Mouse (Mus musculus) ES-Bruce4 (cell line): Measurements from ENCODE around the gene Gm44805. TPM values are rescaled to one million over a fixed set of nuclear protein-coding genes. Genes with fewer than 3 reads are reported as not detected.

Source experiments
- H3K27ac ChIP-seq: 2 replicates; pipeline ENCODE4 v1.5.1; 2012; ENCODE audit warnings: low read length, inconsistent platforms; ENCODE audit not compliant: insufficient read depth
- H3K27me3 ChIP-seq: 2 replicates; pipeline ENCODE4 v1.6.1; 2012; ENCODE audit warnings: mild to moderate bottlenecking, low read length, inconsistent platforms; ENCODE audit not compliant: control insufficient read depth, poor library complexity, insufficient read depth, severe bottlenecking
- H3K36me3 ChIP-seq: 2 replicates; pipeline ENCODE4 v1.6.1; 2012; ENCODE audit warnings: inconsistent platforms, mild to moderate bottlenecking, low read length, moderate library complexity; ENCODE audit not compliant: control insufficient read depth, poor library complexity, insufficient read depth, severe bottlenecking
- H3K4me1 ChIP-seq: one replicate; pipeline ENCODE4 v1.8.1; 2011; ENCODE audit warnings: low read length; ENCODE audit not compliant: control insufficient read depth, insufficient read depth
- H3K4me3 ChIP-seq: 2 replicates; pipeline ENCODE4 v1.5.1; 2011; ENCODE audit warnings: low read depth, mild to moderate bottlenecking, low read length
- H3K9ac ChIP-seq: 2 replicates; pipeline ENCODE4 v1.6.1; 2012; ENCODE audit warnings: low read depth, mild to moderate bottlenecking, inconsistent platforms; ENCODE audit not compliant: poor library complexity, severe bottlenecking
- H3K9me3 ChIP-seq: replicated peaks from 2 replicates; pipeline ENCODE4 v1.6.1; 2012; ENCODE audit warnings: mild to moderate bottlenecking, low read length, inconsistent platforms; ENCODE audit not compliant: control insufficient read depth, poor library complexity, insufficient read depth, severe bottlenecking
- CTCF ChIP-seq: IDR thresholded peaks from one replicate; pipeline ENCODE4 v1.8.1; 2011; ENCODE audit warnings: low read depth, low read length
- EP300 ChIP-seq: IDR thresholded peaks from 2 replicates; pipeline ENCODE4 v1.6.1; 2011; ENCODE audit warnings: low read depth, low read length; ENCODE audit not compliant: insufficient read depth
- POLR2A ChIP-seq: IDR thresholded peaks from one replicate; pipeline ENCODE4 v1.8.1; 2011; ENCODE audit warnings: low read length; ENCODE audit not compliant: insufficient read depth
- polyA plus RNA-seq: library from polyadenylated mRNA; stranded (reverse); fragments of >200 nt; gene quantifications from 2 replicates; pipeline ENCODE4 v1.2.4, GENCODE M21; 2011; ENCODE audit warnings: low read depth; ENCODE audit not compliant: missing spikeins, insufficient read depth, insufficient read length

Gene Gm44805
- polyA plus RNA-seq, 1 experiment = not detected

GRCm38 (mm10) chr7:19632720-19633119 is 48.5 kb downstream of the Gm44805 start:
- Histone ChIP-seq H3K4me3 (no peak overlapping the region), H3K4me1 (no peaks in the 10 kb centered on the region), H3K36me3 (peaks cover 19% of the 10 kb centered on the region), H3K27me3 (no peaks in the 10 kb centered on the region), H3K9me3 (no peaks in the 10 kb centered on the region), H3K27ac (no peak overlapping the region), H3K9ac (no peak overlapping the region)
- TF ChIP-seq POLR2A = no peak
- no peak for TF ChIP-seq EP300
- TF ChIP-seq CTCF = no peak

DNA sequence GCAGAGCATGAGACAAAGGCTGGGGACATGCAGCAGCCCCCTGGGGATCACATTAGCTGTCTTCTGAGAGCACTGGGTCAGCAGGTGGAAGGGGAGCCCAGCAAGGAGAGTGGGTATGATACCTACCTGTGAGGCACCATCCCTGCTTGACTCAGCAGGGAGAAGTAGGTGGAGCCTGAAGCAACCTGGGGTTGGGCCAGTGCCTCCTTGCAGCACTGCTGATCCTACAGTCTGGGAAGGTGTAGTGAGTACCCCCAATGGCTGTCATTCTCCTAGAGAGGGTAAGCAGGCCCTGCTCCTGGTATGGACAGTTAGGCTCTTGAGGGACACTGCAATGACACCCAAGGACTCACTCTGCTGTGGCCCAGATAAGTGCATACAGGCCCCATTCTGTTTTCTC is 48.9 kb downstream of the Gm44805 start:
- H3K36me3 ChIP-seq = peaks cover 14% of the 10 kb centered on the region
- H3K27ac ChIP-seq = no peak overlapping the region
- H3K4me3 ChIP-seq = no peak overlapping the region
- no peaks in the 10 kb centered on the region for H3K4me1 ChIP-seq
- no peaks in the 10 kb centered on the region for H3K9me3 ChIP-seq
- TF ChIP-seq CTCF = no peak
- no peak for TF ChIP-seq EP300
- no peak for TF ChIP-seq POLR2A
- no peak overlapping the region for H3K9ac ChIP-seq
- no peaks in the 10 kb centered on the region for H3K27me3 ChIP-seq

DNA sequence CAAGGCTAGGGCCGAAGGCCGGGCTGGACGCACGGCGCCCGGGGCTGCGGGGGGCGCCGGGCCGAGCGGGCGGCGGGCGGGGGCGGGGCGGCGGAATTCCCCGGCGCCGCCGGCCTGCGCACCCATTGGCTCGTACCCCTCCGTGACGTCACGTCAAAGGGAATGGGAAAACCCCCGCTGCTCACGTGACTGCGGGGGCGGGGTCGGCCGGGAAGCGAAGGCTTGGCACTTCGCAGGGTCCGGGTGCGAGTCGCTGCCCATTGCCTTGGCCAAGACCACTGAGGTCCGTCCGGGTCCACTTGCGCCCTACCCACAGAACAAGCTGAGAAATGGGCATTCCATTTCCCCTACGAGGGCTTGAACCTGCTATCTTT is 51.9 kb downstream of the Gm44805 start, which contains the start of gene Relb:
Gene Relb (minus strand): TSS at position 78 of the 374 bp plus-strand sequence.
- TF ChIP-seq EP300 (0 out of 2 replicates have a peak, but pooled peaks have one; percentile 16), CTCF (no peak), POLR2A (peak; percentile 16)
- Histone ChIP-seq H3K9me3 (no peaks in the 10 kb centered on the region), H3K27me3 (no peaks in the 10 kb centered on the region), H3K36me3 (no peaks in the 10 kb centered on the region; the same call in none of the 2 replicates), H3K9ac (peak within 1 kb of the TSS; percentile 72), H3K27ac (0 out of 2 replicates have a peak within 1 kb of the TSS, but pooled peaks have one; percentile 17), H3K4me1 (no peaks in the 10 kb centered on the region), H3K4me3 (peak within 1 kb of the TSS; percentile 95)

GRCm38 (mm10) chr7:19628536-19629360 is 52.5 kb downstream of the Gm44805 start:
- TF ChIP-seq POLR2A = no peak
- 0 out of 2 replicates have a peak, but pooled peaks have one; percentile 3 for TF ChIP-seq EP300
- no peak for TF ChIP-seq CTCF
- H3K36me3 ChIP-seq = no peaks in the 10 kb centered on the region; the same call in none of the 2 replicates

GRCm38 (mm10) chr7:19628192-19628535 is 53.1 kb downstream of the Gm44805 start:
- H3K36me3 ChIP-seq = no peaks in the 10 kb centered on the region; the same call in 1 of the 2 replicates
- H3K27me3 ChIP-seq = no peaks in the 10 kb centered on the region
- H3K4me1 ChIP-seq = no peaks in the 10 kb centered on the region
- H3K27ac ChIP-seq = peak overlapping the region; percentile 1; the same call in 1 of the 2 replicates
- no peak for TF ChIP-seq CTCF
- peak overlapping the region; percentile 53 for H3K4me3 ChIP-seq
- 0 out of 2 replicates have a peak overlapping the region, but pooled peaks have one; percentile 8 for H3K9ac ChIP-seq
- H3K9me3 ChIP-seq = no peaks in the 10 kb centered on the region

More at GRCm38 (mm10) chr7:19628536-19629360, 52.5 kb downstream of the Gm44805 start:
- Histone ChIP-seq H3K9ac (peak overlapping the region; percentile 72), H3K27ac (0 out of 2 replicates have a peak overlapping the region, but pooled peaks have one; percentile 17), H3K4me3 (peak overlapping the region; percentile 95), H3K9me3 (no peaks in the 10 kb centered on the region), H3K4me1 (no peaks in the 10 kb centered on the region), H3K27me3 (no peaks in the 10 kb centered on the region)

DNA sequence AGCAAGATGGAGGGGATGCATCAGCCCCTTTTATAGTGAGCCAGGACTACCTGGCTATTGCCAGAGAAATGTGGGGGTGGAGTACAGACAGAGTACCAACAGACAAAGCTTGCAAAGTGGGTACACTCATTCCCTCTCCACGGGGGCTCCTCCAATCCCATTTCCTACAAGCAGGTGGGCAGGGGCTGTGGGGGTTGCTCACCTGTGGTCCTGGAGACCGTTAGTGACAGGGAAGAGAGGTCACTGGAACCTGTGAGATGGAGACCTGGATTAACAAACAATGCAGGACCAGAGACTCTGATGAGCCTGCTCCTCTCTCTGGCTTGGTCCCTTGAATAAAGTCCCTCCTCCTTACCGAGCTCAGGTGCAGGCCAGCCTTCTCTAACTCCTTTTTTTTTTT is 53.5 kb downstream of the Gm44805 start:
- H3K4me1 ChIP-seq = no peaks in the 10 kb centered on the region
- H3K27ac ChIP-seq = peak overlapping the region; percentile 1; the same call in 1 of the 2 replicates
- no peaks in the 10 kb centered on the region for H3K9me3 ChIP-seq
- peak overlapping the region; percentile 8; the same call in 1 of the 2 replicates for H3K9ac ChIP-seq
- no peaks in the 10 kb centered on the region for H3K36me3 ChIP-seq
- no peak for TF ChIP-seq CTCF
- no peak for TF ChIP-seq POLR2A
- TF ChIP-seq EP300 = no peak
- H3K27me3 ChIP-seq = no peaks in the 10 kb centered on the region
- H3K4me3 ChIP-seq = peak overlapping the region; percentile 53
